Mouse (Mus musculus) MEL (cell line): Measurements from ENCODE around the gene Tmem100.

Experiments
- EP300 ChIP-seq, 2 experiments: IDR thresholded peaks; 2 replicates each; pipeline ENCODE4 v1.6.1; 2011; ENCODE audit warnings: improper control_type of control experiment in 2 of 2, low read length in 2 of 2, low read depth in 1 of 2, mild to moderate bottlenecking in 1 of 2
- MYC ChIP-seq: IDR thresholded peaks from 2 replicates; pipeline ENCODE4 v1.6.1; 2011; ENCODE audit warnings: low read depth, mild to moderate bottlenecking, low read length, improper control_type of control experiment, moderate library complexity
- POLR2A ChIP-seq, 2 experiments: IDR thresholded peaks; 2 replicates each; pipeline ENCODE4 v1.6.1; 2011 to 2012; ENCODE audit warnings: low read length in 2 of 2, mild to moderate bottlenecking in 2 of 2, control low read depth in 1 of 2, improper control_type of control experiment in 1 of 2, low read depth in 1 of 2, moderate library complexity in 1 of 2; ENCODE audit not compliant: control insufficient read depth in 1 of 2, insufficient read depth in 1 of 2, poor library complexity in 1 of 2
- USF1 ChIP-seq: IDR thresholded peaks from 2 replicates; pipeline ENCODE4 v1.6.1; 2014; ENCODE audit warnings: low read depth, mild to moderate bottlenecking, inconsistent platforms, low read length, improper control_type of control experiment, moderate library complexity

DNA sequence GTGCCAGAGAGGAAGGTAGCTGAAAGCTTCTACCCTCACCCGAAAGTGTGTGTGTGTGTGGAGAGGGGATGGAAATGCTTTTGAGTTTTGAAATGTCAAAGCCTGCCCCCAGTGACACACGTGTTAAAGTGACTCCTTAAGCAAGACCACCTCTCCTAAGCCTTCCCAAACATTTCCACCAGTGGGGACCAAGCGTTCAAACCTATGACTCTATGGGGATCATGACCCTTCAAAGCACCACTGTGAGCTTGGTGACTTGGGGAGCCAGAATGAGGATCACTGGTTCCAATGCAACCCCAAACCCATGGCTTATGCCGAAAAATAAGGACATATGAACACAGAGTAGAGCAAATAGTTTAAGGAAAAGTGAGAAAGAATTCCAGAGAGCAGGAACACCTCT lies 33.7 kb upstream of the Tmem100 start:
- TF ChIP-seq EP300 (IDR thresholded peaks at IDR 0.05; ENCODE audit: low read depth in 1 of 2, low read length in 2 of 2) (no peak), USF1 (no peak), POLR2A (IDR thresholded peaks at IDR 0.05; ENCODE audit: control insufficient read depth in 1 of 2, insufficient read depth in 1 of 2, low read depth in 1 of 2, low read length in 2 of 2, poor library complexity in 1 of 2) (no peak), MYC (no peak)
